Mouse (Mus musculus) G1E-ER4 (cell line): ENCODE results near the gene Tcl1b1. TPM values are rescaled to one million over a fixed set of nuclear protein-coding genes. Genes with fewer than 3 reads are reported as not detected.

Experiments
- GATA1 ChIP-seq: IDR thresholded peaks from one replicate; pipeline ENCODE4 v1.8.0; 2012; ENCODE audit warnings: low read length, inconsistent platforms
- polyA plus RNA-seq: library from polyadenylated mRNA; stranded (reverse); fragments of >175 nt; gene quantifications from 2 replicates; pipeline ENCODE4 v1.2.3, GENCODE M21; 2012

The Tcl1b1 gene
- polyA plus RNA-seq, 1 experiment = not detected

- no peak for TF ChIP-seq GATA1
Measured at GRCm38 (mm10) chr12:105209231-105209630, 49.7 kb downstream of the Tcl1b1 start.

Other genes starting within 250 kb of the Tcl1b1 start
- gene Syne3, start 149.9 kb upstream of the Tcl1b1 start, polyA plus RNA-seq = 9.5 TPM in 2 replicates
- 314 and 423 TPM in 2 replicates for gene Glrx5, start 127.0 kb upstream of the Tcl1b1 start, polyA plus RNA-seq
- gene Tcl1b2, start 13.7 kb upstream of the Tcl1b1 start, polyA plus RNA-seq = not detected in 2 replicates
- not detected in 2 replicates for gene Tcl1b5, start 16.7 kb downstream of the Tcl1b1 start, polyA plus RNA-seq
- not detected in 2 replicates for gene Tcl1b3, start 31.4 kb downstream of the Tcl1b1 start, polyA plus RNA-seq
- not detected in 2 replicates for gene Tcl1b4, start 42.3 kb downstream of the Tcl1b1 start, polyA plus RNA-seq
- gene Tcl1, start 63.1 kb downstream of the Tcl1b1 start, polyA plus RNA-seq = not detected in 2 replicates
- not detected in 2 replicates for gene Tunar, start 174.2 kb downstream of the Tcl1b1 start, polyA plus RNA-seq